Mouse (Mus musculus) lung, embryonic 16.5 days (tissue): ENCODE measurements around the gene Gm11639. TPM values are rescaled to one million over a fixed set of nuclear protein-coding genes. Genes with fewer than 3 reads are reported as not detected.

Experiments
- ATAC-seq: fragments of 200-750 bp; cut with Nextera tagmentation; 2 replicates; pipeline ENCODE4 v1.8.0; 2017; ENCODE audit warnings: low read depth, mild to moderate bottlenecking, moderate library complexity
- H3K27ac ChIP-seq: fragments of 300-500 bp; sonication (generic); 2 replicates; pipeline ENCODE4 v1.5.1; 2014; ENCODE audit warnings: mild to moderate bottlenecking, control low read depth, low read length
- H3K27me3 ChIP-seq: fragments of 300-500 bp; sonication (generic); 2 replicates; pipeline ENCODE4 v1.6.1; 2014; ENCODE audit warnings: low read depth, low read length, mixed read lengths; ENCODE audit not compliant: control insufficient read depth, insufficient read depth
- H3K36me3 ChIP-seq: fragments of 300-500 bp; sonication (generic); 2 replicates; pipeline ENCODE4 v1.6.1; 2014; ENCODE audit warnings: low read length; ENCODE audit not compliant: control insufficient read depth, insufficient read depth
- H3K4me1 ChIP-seq: fragments of 300-500 bp; sonication (generic); replicated peaks from 2 replicates; pipeline ENCODE4 v1.6.1; 2014; ENCODE audit warnings: low read length, mixed read lengths; ENCODE audit not compliant: control insufficient read depth, insufficient read depth
- H3K4me2 ChIP-seq: fragments of 300-500 bp; sonication (generic); 2 replicates; pipeline ENCODE4 v1.6.1; 2014; ENCODE audit warnings: low read depth, low read length, control low read depth
- H3K4me3 ChIP-seq: fragments of 300-500 bp; sonication (generic); 2 replicates; pipeline ENCODE4 v1.5.1; 2014; ENCODE audit warnings: mild to moderate bottlenecking, low read length, control low read depth
- H3K9ac ChIP-seq: fragments of 300-500 bp; sonication (generic); 2 replicates; pipeline ENCODE4 v1.6.1; 2014; ENCODE audit warnings: low read length, control low read depth
- H3K9me3 ChIP-seq: fragments of 300-500 bp; sonication (generic); 2 replicates; pipeline ENCODE4 v1.6.1; 2016; ENCODE audit warnings: low read length; ENCODE audit not compliant: control insufficient read depth
- WGBS: fragments of 180-500 bp; shearing (Covaris S2); extraction: QIAGEN DNeasy Blood & Tissue Kit; methylation state at CpG from one replicate; pipeline ENCODE4 v1.1.7; 2014; 5-methylcytosine and 5-hydroxymethylcytosine counted together
- polyA plus RNA-seq: library from polyadenylated mRNA; unstranded; fragments of >200 nt; fragmentation: Nextera tagmentation; extraction: Ambion mirVana; gene quantifications from 2 replicates; pipeline ENCODE4 v1.2.1, GENCODE M21; 2015

The Gm11639 gene
- polyA plus RNA-seq, 1 experiment from 2014 or later = 0.01 TPM

DNA sequence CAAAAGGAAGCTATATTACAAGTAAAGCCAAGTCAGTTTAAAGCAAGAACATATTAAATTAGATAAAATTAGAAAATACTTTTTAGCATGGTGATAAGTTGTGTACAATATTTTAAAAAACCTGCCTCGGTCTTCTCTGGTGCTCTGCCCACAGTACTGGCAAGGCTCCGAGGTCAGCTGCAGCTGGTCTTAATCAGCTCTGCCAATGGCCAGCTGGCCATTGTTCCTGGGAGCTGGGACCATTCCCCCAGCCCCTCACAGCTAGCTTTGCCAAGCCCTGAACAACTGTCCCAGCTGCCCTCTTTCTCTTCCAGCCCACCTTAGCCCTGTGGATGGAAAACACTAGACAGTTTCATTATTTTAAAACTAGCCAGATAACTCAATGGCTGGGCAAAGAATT lies 93.3 kb downstream of the Gm11639 start:
- WGBS = 74% methylated on average over 2 of the region's 2 CpGs
- Histone ChIP-seq H3K9me3 (no peaks in the 10 kb centered on the region), H3K4me1 (no peaks in the 10 kb centered on the region), H3K9ac (no peak overlapping the region), H3K4me2 (no peak overlapping the region), H3K27ac (no peak overlapping the region), H3K36me3 (no peaks in the 10 kb centered on the region), H3K4me3 (no peak overlapping the region), H3K27me3 (no peaks in the 10 kb centered on the region)
- ATAC-seq = no peak

DNA sequence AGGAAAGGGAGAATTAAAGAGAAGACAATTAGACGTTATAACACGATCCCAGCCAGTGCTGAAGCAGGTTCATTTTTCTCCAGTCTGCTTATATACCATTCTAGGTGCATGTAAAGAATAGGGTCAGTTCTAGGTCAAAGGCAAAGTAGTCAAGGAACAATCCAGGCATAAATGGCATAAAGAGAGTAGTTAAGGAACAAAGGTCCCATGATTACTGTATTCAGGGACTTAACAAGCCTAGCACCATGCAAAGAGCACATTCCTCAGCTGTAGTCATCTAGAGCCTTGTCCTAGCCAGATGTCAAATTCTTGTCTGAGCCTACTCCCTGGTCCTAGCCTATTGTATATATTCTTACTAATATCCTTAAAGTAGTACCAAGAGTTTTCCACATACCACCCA lies 259.2 kb downstream of the Gm11639 start:
- WGBS = 74% methylated on average over 2 of the region's 2 CpGs
- no peaks in the 10 kb centered on the region for H3K4me1 ChIP-seq

DNA sequence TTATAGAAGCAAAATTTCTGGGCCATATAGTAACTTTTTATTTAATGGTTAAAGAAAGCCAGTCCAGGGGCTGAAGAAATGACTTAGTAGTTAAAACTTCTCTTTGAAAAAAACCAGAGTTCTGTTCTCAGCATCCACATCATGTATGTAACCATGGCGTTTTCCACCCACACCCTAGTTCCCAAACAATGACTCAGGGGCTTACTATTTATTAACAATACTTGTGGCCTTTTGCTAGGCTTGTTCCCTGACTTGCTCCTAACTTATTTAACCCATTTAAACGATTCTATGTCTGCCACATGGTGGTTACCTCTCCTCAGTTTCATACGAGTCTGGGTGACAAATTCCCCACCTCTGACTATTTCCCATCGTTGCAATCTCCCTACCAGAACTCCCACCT lies 266.8 kb downstream of the Gm11639 start:
- Histone ChIP-seq H3K4me1 (no peaks in the 10 kb centered on the region), H3K27ac (no peak overlapping the region), H3K4me3 (no peak overlapping the region), H3K4me2 (no peak overlapping the region), H3K36me3 (no peaks in the 10 kb centered on the region), H3K9ac (no peak overlapping the region), H3K27me3 (no peaks in the 10 kb centered on the region), H3K9me3 (no peaks in the 10 kb centered on the region)
- ATAC-seq = no peak
- WGBS = 56% methylated on average over 4 of the region's 4 CpGs

More for the DNA sequence above, 259.2 kb downstream of the Gm11639 start:
- Histone ChIP-seq H3K36me3 (no peaks in the 10 kb centered on the region), H3K9ac (no peak overlapping the region), H3K27ac (no peak overlapping the region), H3K9me3 (no peaks in the 10 kb centered on the region), H3K4me2 (no peak overlapping the region), H3K27me3 (no peaks in the 10 kb centered on the region), H3K4me3 (no peak overlapping the region)
- ATAC-seq = no peak

DNA sequence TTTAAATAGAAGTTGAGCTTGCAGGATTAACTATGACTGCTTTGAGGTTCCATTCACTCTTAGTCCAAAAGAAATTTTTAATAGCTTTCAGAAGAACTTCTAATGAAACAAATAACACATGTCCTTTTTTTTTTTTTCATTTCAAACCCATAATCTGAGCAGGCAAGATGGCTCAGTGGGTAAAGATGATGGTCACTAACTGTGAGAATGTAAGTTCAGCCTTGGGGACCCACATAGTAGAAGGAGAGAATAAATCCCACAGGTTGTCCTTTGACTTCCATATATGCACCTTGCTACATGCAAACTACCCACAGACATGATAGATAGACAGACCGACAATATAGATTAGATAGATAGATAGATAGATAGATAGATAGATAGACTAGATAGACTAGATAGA lies 282.4 kb downstream of the Gm11639 start:
- H3K27me3 ChIP-seq = no peaks in the 10 kb centered on the region
- H3K4me2 ChIP-seq = no peak overlapping the region
- no peak for ATAC-seq
- no peak overlapping the region for H3K9ac ChIP-seq
- no peaks in the 10 kb centered on the region for H3K4me1 ChIP-seq
- no peak overlapping the region for H3K4me3 ChIP-seq
- H3K27ac ChIP-seq = no peak overlapping the region
- no peaks in the 10 kb centered on the region for H3K9me3 ChIP-seq
- no peaks in the 10 kb centered on the region for H3K36me3 ChIP-seq
- 94% methylated on average over 1 of the region's 1 CpGs for WGBS

DNA sequence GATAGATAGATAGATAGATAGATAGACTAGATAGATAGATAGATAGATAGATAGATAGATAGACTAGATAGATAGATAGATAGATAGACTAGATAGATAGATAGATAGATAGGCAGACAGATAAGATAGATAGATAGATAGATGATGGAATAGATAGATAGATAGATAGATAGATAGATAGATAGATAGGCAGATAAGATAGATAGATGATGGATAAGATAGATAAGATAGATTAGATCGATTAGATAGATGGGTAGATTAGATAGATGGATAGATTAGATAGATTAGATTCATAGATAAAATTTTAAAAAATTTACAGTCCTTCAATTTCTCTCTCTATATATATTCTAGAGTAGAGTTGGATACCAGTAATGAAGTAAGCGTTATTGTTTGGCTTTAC lies 282.9 kb downstream of the Gm11639 start:
- no peak overlapping the region for H3K9ac ChIP-seq
- no peaks in the 10 kb centered on the region for H3K4me1 ChIP-seq
- WGBS = 83% methylated on average over 2 of the region's 2 CpGs
- no peak overlapping the region for H3K4me2 ChIP-seq
- no peak overlapping the region for H3K27ac ChIP-seq
- H3K36me3 ChIP-seq = no peaks in the 10 kb centered on the region
- no peaks in the 10 kb centered on the region for H3K27me3 ChIP-seq
- H3K9me3 ChIP-seq = no peaks in the 10 kb centered on the region
- no peak for ATAC-seq
- no peak overlapping the region for H3K4me3 ChIP-seq

DNA sequence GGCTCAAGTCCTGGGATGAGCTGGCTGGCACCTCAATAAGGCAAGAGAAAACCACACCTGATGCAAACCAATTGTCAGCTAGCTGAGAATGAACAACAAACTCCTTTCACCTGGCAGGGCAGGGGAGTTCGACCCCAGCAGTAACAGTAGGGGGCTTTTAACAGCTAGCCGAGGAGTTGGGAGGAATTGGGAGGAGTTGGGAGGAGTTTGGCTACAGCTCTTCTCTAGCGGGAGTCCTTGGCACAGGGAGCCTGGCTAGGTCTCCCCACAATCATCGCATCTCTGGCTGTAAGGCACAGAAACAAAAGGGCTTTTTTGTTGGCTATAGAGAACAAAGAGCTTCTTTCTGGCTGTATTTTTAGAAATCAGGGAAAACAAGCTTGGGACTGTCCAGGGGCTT lies 285.8 kb downstream of the Gm11639 start:
- Histone ChIP-seq H3K27ac (no peak overlapping the region), H3K9ac (no peak overlapping the region), H3K4me3 (no peak overlapping the region), H3K4me2 (no peak overlapping the region), H3K4me1 (no peaks in the 10 kb centered on the region), H3K27me3 (no peaks in the 10 kb centered on the region), H3K36me3 (no peaks in the 10 kb centered on the region), H3K9me3 (no peaks in the 10 kb centered on the region)
- 3% methylated on average over 4 of the region's 4 CpGs for WGBS
- no peak for ATAC-seq

DNA sequence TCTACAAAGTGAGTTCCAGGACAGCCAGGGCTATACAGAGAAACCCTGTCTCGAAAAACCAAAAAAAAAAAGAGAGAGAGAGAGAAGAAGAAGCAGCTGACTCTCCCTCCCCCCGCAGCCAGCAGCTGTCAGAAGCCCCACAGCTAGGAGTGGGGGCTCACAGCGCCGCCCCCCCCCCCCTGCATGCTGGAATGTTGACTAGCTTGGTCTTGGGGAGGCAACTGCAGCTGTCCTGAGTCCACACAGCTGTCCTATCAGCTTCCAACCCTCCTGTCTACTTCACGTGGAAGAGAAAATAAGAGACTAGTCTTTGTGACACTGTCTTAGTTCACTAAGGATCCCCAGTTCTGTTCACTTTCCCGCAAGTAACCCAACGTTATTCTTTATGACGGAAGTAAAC lies 287.0 kb downstream of the Gm11639 start:
- Histone ChIP-seq H3K9me3 (no peaks in the 10 kb centered on the region), H3K9ac (no peak overlapping the region), H3K36me3 (no peaks in the 10 kb centered on the region), H3K4me1 (no peaks in the 10 kb centered on the region), H3K27ac (no peak overlapping the region), H3K4me2 (no peak overlapping the region), H3K27me3 (no peaks in the 10 kb centered on the region), H3K4me3 (no peak overlapping the region)
- WGBS = 54% methylated on average over 7 of the region's 8 CpGs
- no peak for ATAC-seq

DNA sequence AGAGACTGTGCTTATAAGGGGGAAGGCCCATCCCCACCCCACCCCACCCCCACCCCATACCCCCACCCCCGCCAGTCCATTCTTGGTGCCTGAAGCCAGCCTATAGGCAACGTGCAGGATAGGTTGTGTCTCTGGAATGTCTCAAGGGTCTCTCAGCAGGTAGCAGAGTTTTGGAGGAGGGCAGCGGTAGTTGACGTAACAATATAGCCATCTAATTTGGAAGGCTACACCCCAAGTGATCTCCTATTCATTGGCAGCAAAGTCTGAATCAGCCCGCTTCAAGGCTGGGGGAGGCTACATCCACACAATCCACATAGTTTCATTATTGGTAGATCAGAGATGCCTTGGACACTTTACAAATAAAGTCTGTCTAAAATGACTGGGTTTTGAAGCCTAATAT lies 292.5 kb downstream of the Gm11639 start:
- ATAC-seq = no peak
- H3K27me3 ChIP-seq = no peaks in the 10 kb centered on the region
- H3K4me3 ChIP-seq = no peak overlapping the region
- no peak overlapping the region for H3K27ac ChIP-seq
- no peaks in the 10 kb centered on the region for H3K4me1 ChIP-seq
- 70% methylated on average over 5 of the region's 5 CpGs for WGBS
- H3K9ac ChIP-seq = no peak overlapping the region
- no peak overlapping the region for H3K4me2 ChIP-seq
- H3K36me3 ChIP-seq = no peaks in the 10 kb centered on the region
- H3K9me3 ChIP-seq = no peaks in the 10 kb centered on the region

DNA sequence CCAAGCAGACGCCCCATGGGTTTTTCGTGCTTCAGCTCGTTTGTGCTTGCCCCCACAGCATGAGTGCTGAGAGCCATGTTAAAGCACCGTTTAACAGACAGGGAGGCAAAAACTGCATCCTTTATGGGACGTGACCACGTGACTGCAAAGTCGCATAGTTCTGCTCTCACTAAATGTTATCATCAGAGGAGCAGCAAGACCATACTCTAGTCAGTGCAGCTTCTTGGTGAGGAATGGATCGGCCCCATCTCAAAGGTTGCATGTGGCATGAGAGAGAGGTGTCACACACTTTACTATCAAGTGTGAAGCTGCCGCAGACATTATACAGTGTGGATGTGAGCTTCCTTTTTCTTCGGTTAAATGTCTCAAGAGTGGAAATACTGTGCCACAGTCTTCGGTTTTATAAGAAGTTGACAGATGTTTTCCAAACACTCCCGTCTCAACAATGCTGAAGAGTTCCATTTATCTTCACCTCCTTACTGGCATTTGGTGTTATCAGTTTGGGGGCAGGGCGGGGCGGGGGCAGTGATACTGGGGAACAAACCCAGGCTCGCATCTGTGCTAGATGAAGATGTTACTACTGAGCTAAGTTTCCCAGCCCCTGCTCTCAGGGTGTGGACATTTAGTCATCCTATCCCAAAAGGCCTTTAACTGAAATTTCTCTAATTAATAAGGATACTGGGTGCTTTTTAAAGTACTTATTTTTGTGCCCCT lies 296.0 kb downstream of the Gm11639 start:
- WGBS = 36% methylated on average over 15 of the region's 15 CpGs

DNA sequence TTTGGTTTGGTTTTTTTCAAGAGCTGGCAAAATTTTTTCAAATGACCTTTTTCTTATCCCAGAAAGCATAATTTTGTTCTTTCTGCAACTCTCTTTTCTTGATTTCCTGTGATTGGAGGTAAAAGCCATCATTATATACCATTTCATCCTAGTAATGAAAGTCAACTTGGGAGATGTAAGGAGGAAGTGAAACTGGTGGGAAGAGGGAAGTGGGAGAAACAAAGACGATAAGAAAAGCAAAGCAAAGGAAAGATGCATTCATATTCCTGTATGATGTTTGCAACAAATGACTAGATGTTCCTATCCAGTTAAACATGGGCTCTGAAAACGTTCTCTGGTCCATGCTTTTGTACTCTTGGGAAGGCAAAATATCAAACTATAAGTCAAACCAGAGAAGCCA lies 323.7 kb downstream of the Gm11639 start:
- no peaks in the 10 kb centered on the region for H3K9me3 ChIP-seq
- no peak overlapping the region for H3K4me3 ChIP-seq
- no peak overlapping the region for H3K27ac ChIP-seq
- WGBS = 51% methylated on average over 2 of the region's 2 CpGs
- H3K27me3 ChIP-seq = no peaks in the 10 kb centered on the region
- no peaks in the 10 kb centered on the region for H3K36me3 ChIP-seq
- no peak overlapping the region for H3K9ac ChIP-seq
- H3K4me1 ChIP-seq = no peaks in the 10 kb centered on the region
- no peak for ATAC-seq
- H3K4me2 ChIP-seq = no peak overlapping the region

More for the DNA sequence above, 296.0 kb downstream of the Gm11639 start:
- Histone ChIP-seq H3K9me3 (no peaks in the 10 kb centered on the region), H3K4me1 (no peaks in the 10 kb centered on the region), H3K4me2 (no peak overlapping the region), H3K27me3 (no peaks in the 10 kb centered on the region), H3K4me3 (no peak overlapping the region), H3K27ac (no peak overlapping the region), H3K36me3 (no peaks in the 10 kb centered on the region), H3K9ac (no peak overlapping the region)
- no peak for ATAC-seq
